Mouse (Mus musculus): ENCODE data around the gene Gm3488. TPM values are rescaled to one million over a fixed set of nuclear protein-coding genes. Genes with fewer than 3 reads are reported as not detected.
"Not testable (repeated sequence)": the region's sequence is repeated elsewhere in the genome, so short reads cannot be mapped to it uniquely, and the experiment has no call there.

Gene Gm3488
- not detected in 2 replicates for polyA plus RNA-seq (2015; fragmentation: Nextera tagmentation; extraction: Ambion mirVana)

GRCm38 (mm10) chr14:5501374-5501773 is at the start of gene Gm3488:
Gene Gm3488, plus strand, starts transcription at chr14:5501674.
- not testable (repeated sequence) for H3K4me2 ChIP-seq (ENCODE audit: low read depth, low read length); H3K9ac ChIP-seq (ENCODE audit: low read depth, low read length); H3K4me1 ChIP-seq (ENCODE audit: control insufficient read depth, low read depth, low read length); H3K4me3 ChIP-seq (ENCODE audit: low read depth, low read length); H3K36me3 ChIP-seq (ENCODE audit: control insufficient read depth, insufficient read depth); H3K27ac ChIP-seq (ENCODE audit: low read length); H3K27me3 ChIP-seq (ENCODE audit: control insufficient read depth, insufficient read depth, low read depth, low read length); H3K9me3 ChIP-seq (replicated peaks; ENCODE audit: control insufficient read depth, low read length); ATAC-seq (ENCODE audit: low read depth)
- no CpG with 5 or more reads among the region's 35 CpGs for WGBS (ENCODE audit: insufficient replicate concordance)

- H3K36me3 ChIP-seq (ENCODE audit: control insufficient read depth, insufficient read depth); H3K4me3 ChIP-seq (ENCODE audit: low read depth, low read length); H3K9me3 ChIP-seq (replicated peaks; ENCODE audit: control insufficient read depth, low read length); H3K27ac ChIP-seq (ENCODE audit: low read length); H3K4me1 ChIP-seq (ENCODE audit: control insufficient read depth, low read depth, low read length); H3K4me2 ChIP-seq (ENCODE audit: low read depth, low read length); H3K27me3 ChIP-seq (ENCODE audit: control insufficient read depth, insufficient read depth, low read depth, low read length); H3K9ac ChIP-seq (ENCODE audit: low read depth, low read length); ATAC-seq (ENCODE audit: low read depth): not testable (repeated sequence)
- no CpG with 5 or more reads among the region's 3 CpGs for WGBS (ENCODE audit: insufficient replicate concordance)
These were observed 46.1 kb upstream of the Gm3488 start, which contains the start of gene Gm3194 for GRCm38 (mm10) chr14:5455367-5455766. Gene Gm3194, minus strand, starts transcription at chr14:5455467.

- not testable (repeated sequence) for H3K9me3 ChIP-seq (replicated peaks; ENCODE audit: control insufficient read depth, low read length); H3K9ac ChIP-seq (ENCODE audit: low read depth, low read length); H3K36me3 ChIP-seq (ENCODE audit: control insufficient read depth, insufficient read depth); H3K27ac ChIP-seq (ENCODE audit: low read length); H3K4me2 ChIP-seq (ENCODE audit: low read depth, low read length); H3K27me3 ChIP-seq (ENCODE audit: control insufficient read depth, insufficient read depth, low read depth, low read length); H3K4me3 ChIP-seq (ENCODE audit: low read depth, low read length); ATAC-seq (ENCODE audit: low read depth); H3K4me1 ChIP-seq (ENCODE audit: control insufficient read depth, low read depth, low read length)
- no CpG with 5 or more reads among the region's 19 CpGs for WGBS (ENCODE audit: insufficient replicate concordance)
These were observed 41.0 kb upstream of the Gm3488 start for GRCm38 (mm10) chr14:5460469-5460868.

GRCm38 (mm10) chr14:5477730-5478129 is 23.7 kb upstream of the Gm3488 start, which contains the start of gene Gm8246:
Gene Gm8246, minus strand, starts transcription at chr14:5477830.
- H3K27me3 ChIP-seq (ENCODE audit: control insufficient read depth, insufficient read depth, low read depth, low read length); H3K9ac ChIP-seq (ENCODE audit: low read depth, low read length); H3K9me3 ChIP-seq (replicated peaks; ENCODE audit: control insufficient read depth, low read length); H3K4me2 ChIP-seq (ENCODE audit: low read depth, low read length); H3K27ac ChIP-seq (ENCODE audit: low read length); H3K4me1 ChIP-seq (ENCODE audit: control insufficient read depth, low read depth, low read length); ATAC-seq (ENCODE audit: low read depth); H3K4me3 ChIP-seq (ENCODE audit: low read depth, low read length); H3K36me3 ChIP-seq (ENCODE audit: control insufficient read depth, insufficient read depth): not testable (repeated sequence)
- no CpG with 5 or more reads among the region's 3 CpGs for WGBS (ENCODE audit: insufficient replicate concordance)

GRCm38 (mm10) chr14:5483907-5484306 is 17.6 kb upstream of the Gm3488 start, which contains the start of gene Gm3187:
Gene Gm3187, plus strand, starts transcription at chr14:5484207.
- WGBS (ENCODE audit: insufficient replicate concordance) = 42% methylated on average over 4 of the region's 5 CpGs
- not testable (repeated sequence) for H3K9ac ChIP-seq (ENCODE audit: low read depth, low read length)

GRCm38 (mm10) chr14:5538196-5538595 is 36.7 kb downstream of the Gm3488 start, which contains the start of gene Gm3532:
Gene Gm3532, plus strand, starts transcription at chr14:5538496.
- H3K27me3 ChIP-seq (ENCODE audit: control insufficient read depth, insufficient read depth, low read depth, low read length); H3K4me1 ChIP-seq (ENCODE audit: control insufficient read depth, low read depth, low read length); H3K9ac ChIP-seq (ENCODE audit: low read depth, low read length); H3K4me3 ChIP-seq (ENCODE audit: low read depth, low read length); H3K4me2 ChIP-seq (ENCODE audit: low read depth, low read length); H3K36me3 ChIP-seq (ENCODE audit: control insufficient read depth, insufficient read depth); H3K9me3 ChIP-seq (replicated peaks; ENCODE audit: control insufficient read depth, low read length); H3K27ac ChIP-seq (ENCODE audit: low read length); ATAC-seq (ENCODE audit: low read depth): not testable (repeated sequence)
- WGBS (ENCODE audit: insufficient replicate concordance) = no CpG with 5 or more reads among the region's 2 CpGs

More at GRCm38 (mm10) chr14:5483907-5484306, 17.6 kb upstream of the Gm3488 start, which contains the start of gene Gm3187:
- not testable (repeated sequence) for H3K36me3 ChIP-seq (ENCODE audit: control insufficient read depth, insufficient read depth); H3K27ac ChIP-seq (ENCODE audit: low read length); H3K4me3 ChIP-seq (ENCODE audit: low read depth, low read length); H3K4me2 ChIP-seq (ENCODE audit: low read depth, low read length); H3K4me1 ChIP-seq (ENCODE audit: control insufficient read depth, low read depth, low read length); ATAC-seq (ENCODE audit: low read depth); H3K27me3 ChIP-seq (ENCODE audit: control insufficient read depth, insufficient read depth, low read depth, low read length); H3K9me3 ChIP-seq (replicated peaks; ENCODE audit: control insufficient read depth, low read length)

Other genes with a start within 250 kb of the Gm3488 start
- gene Gm3526, start 241.1 kb upstream of the Gm3488 start, polyA plus RNA-seq (2015; fragmentation: Nextera tagmentation; extraction: Ambion mirVana) = not detected in 2 replicates
- gene Gm3542, start 166.7 kb upstream of the Gm3488 start, polyA plus RNA-seq (2015; fragmentation: Nextera tagmentation; extraction: Ambion mirVana) = not detected in 2 replicates
- gene Gm3500, start 112.6 kb upstream of the Gm3488 start, polyA plus RNA-seq (2015; fragmentation: Nextera tagmentation; extraction: Ambion mirVana) = not detected in 2 replicates
- not detected in 2 replicates for gene Gm3194, start 46.2 kb upstream of the Gm3488 start, polyA plus RNA-seq (2015; fragmentation: Nextera tagmentation; extraction: Ambion mirVana)
- not detected in 2 replicates for gene Gm8246, start 23.8 kb upstream of the Gm3488 start, polyA plus RNA-seq (2015; fragmentation: Nextera tagmentation; extraction: Ambion mirVana)
- gene Gm3187, start 17.5 kb upstream of the Gm3488 start, polyA plus RNA-seq (2015; fragmentation: Nextera tagmentation; extraction: Ambion mirVana) = not detected in 2 replicates
- not detected in 2 replicates for gene Gm3532, start 36.8 kb downstream of the Gm3488 start, polyA plus RNA-seq (2015; fragmentation: Nextera tagmentation; extraction: Ambion mirVana)
- not detected in 2 replicates for gene Gm8265, start 131.4 kb downstream of the Gm3488 start, polyA plus RNA-seq (2015; fragmentation: Nextera tagmentation; extraction: Ambion mirVana)
- not detected in 2 replicates for gene Gm9603, start 185.8 kb downstream of the Gm3488 start, polyA plus RNA-seq (2015; fragmentation: Nextera tagmentation; extraction: Ambion mirVana)
- gene Gm3373, start 239.9 kb downstream of the Gm3488 start, polyA plus RNA-seq (2015; fragmentation: Nextera tagmentation; extraction: Ambion mirVana) = not detected in 2 replicates